Mouse (Mus musculus): Measurements from ENCODE around the gene Gpc5.

Gene Gpc5

GRCm38 (mm10) chr14:115106326-115106725 lies 14.3 kb downstream of the Gpc5 start:
- in situ Hi-C loops (cut with MseI, MboI) = no loop called here

- in situ Hi-C loops (cut with MseI, MboI) = no loop called here
Measured at GRCm38 (mm10) chr14:115107467-115107866, 15.5 kb downstream of the Gpc5 start.

GRCm38 (mm10) chr14:115118626-115119025 lies 26.6 kb downstream of the Gpc5 start:
- in situ Hi-C loops (cut with MseI, MboI) = no loop called here

- in situ Hi-C loops (cut with MseI, MboI) = no loop called here
Measured at GRCm38 (mm10) chr14:115148821-115149220, 56.8 kb downstream of the Gpc5 start.

GRCm38 (mm10) chr14:115156597-115156996 lies 64.6 kb downstream of the Gpc5 start:
- in situ Hi-C loops (cut with MseI, MboI) = no loop called here

- in situ Hi-C loops (cut with MseI, MboI) = no loop called here
Measured at GRCm38 (mm10) chr14:115177322-115177836, 85.4 kb downstream of the Gpc5 start.

GRCm38 (mm10) chr14:115179925-115180324 lies 87.9 kb downstream of the Gpc5 start:
- in situ Hi-C loops (cut with MseI, MboI) = no loop called here

GRCm38 (mm10) chr14:115188256-115188655 lies 96.2 kb downstream of the Gpc5 start:
- in situ Hi-C loops (cut with MseI, MboI) = no loop called here

DNA sequence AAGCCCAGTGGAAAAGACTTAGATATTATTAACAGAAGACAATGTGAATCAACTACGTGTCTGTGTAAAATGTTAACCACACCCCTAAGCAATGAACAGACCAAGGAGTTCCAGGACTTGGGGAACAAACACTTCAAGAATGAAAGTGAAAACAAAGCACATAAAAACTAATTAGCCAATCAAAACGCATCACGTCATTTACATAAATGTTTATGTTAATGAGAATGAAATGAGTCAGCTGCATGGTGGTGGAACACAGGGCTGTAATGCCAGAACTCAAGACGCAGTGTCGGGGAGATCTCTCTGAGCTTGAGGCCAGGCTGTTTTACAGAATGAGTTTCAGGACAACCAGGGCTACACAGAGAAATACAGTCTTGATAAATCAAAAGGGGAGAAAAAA lies 136.1 kb downstream of the Gpc5 start:
- in situ Hi-C loops (cut with MseI, MboI) = no loop called here

- in situ Hi-C loops (cut with MseI, MboI) = no loop called here
Measured at GRCm38 (mm10) chr14:115236387-115236786, 144.4 kb downstream of the Gpc5 start.

GRCm38 (mm10) chr14:115240621-115241373 lies 148.8 kb downstream of the Gpc5 start:
- in situ Hi-C loops (cut with MseI, MboI) = no loop called here

DNA sequence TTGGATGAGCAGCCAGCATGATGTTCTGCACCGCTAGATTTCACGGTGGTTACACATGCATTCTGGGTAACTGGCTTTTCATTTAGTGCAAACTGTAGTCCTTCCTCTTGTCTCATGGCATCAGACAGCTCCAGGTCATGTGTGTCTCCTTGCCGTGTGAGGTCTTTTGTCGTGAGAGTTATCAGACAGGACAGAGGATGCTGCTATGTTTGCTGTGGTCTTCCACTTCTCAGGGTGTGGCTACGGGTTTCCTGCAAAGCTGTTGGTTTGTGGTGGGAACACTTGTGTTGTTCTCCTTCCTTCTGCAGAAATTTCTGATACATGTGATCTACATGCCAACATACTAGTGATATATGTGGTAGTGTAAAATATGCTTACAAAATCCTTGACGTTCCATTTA lies 158.5 kb downstream of the Gpc5 start:
- in situ Hi-C loops (cut with MseI, MboI) = no loop called here

DNA sequence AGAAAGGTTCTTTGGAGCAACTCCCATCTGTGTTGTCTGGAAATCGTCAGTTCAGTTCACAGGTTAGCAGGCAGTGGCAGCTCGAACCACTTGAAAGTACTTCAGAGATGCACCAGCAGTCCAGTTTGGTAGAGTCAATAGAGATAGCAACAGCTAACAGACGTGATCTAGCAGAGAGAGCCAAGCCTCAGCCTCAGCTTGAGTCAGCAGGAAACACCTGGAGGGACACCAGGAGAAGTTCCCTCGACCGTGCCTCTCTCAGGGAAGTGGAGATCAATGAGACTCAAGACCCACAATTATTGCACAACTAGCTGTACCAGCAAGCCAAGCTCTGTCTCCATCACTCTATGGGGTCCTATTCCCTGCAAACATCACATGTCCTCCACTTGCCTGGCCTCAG lies 159.8 kb downstream of the Gpc5 start:
- in situ Hi-C loops (cut with MseI, MboI) = no loop called here

DNA sequence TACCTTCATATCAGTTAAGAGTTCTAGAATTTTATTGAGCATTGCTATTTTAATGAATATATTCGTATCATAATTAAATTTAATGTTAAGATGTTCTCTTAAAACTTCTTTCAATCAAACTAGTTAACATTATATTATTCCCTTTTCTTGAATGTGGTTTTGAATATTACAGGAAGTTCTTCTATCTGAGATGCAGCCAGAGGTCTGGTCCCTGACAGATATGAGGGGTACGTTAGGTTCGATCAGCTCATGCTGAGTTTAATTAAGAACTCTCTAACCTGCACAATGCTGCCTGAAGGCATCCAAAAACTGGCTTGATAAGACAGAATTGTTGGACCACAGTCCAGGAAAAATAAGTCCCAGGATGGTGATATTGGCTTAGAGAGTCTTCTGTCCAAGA lies 161.1 kb downstream of the Gpc5 start:
- in situ Hi-C loops (cut with MseI, MboI) = no loop called here

GRCm38 (mm10) chr14:115253685-115254084 lies 161.7 kb downstream of the Gpc5 start:
- in situ Hi-C loops (cut with MseI, MboI) = no loop called here

- in situ Hi-C loops (cut with MseI, MboI) = no loop called here
Measured at GRCm38 (mm10) chr14:115269703-115270402, 177.8 kb downstream of the Gpc5 start.

- in situ Hi-C loops (cut with MseI, MboI) = no loop called here
Measured at GRCm38 (mm10) chr14:115270445-115270844, 178.4 kb downstream of the Gpc5 start.

- in situ Hi-C loops (cut with MseI, MboI) = no loop called here
Measured at GRCm38 (mm10) chr14:115282782-115283181, 190.8 kb downstream of the Gpc5 start.

- in situ Hi-C loops (cut with MseI, MboI) = no loop called here
Measured at GRCm38 (mm10) chr14:115324247-115324646, 232.2 kb downstream of the Gpc5 start.

GRCm38 (mm10) chr14:115326426-115326825 lies 234.4 kb downstream of the Gpc5 start:
- in situ Hi-C loops (cut with MseI, MboI) = no loop called here

GRCm38 (mm10) chr14:115339084-115339483 lies 247.1 kb downstream of the Gpc5 start:
- in situ Hi-C loops (cut with MseI, MboI) = no loop called here

DNA sequence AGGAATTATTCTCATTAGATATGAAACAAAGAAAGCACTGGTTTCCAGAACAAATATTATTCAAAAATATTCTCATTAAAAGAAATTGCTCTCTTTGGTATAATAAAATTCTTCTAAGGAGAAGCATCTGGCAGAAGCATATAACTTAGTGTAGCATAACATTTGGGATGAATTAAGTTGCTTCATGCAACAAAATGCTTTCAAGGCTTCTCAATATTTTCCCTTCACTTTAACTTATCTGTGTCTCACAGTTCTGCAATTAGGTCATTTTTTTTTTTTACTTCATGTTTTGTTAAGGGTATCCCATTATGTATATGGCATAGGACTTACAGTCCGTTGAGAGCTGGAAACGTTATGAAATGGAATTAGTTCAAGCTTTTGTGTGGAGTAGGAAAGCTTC lies 250.6 kb downstream of the Gpc5 start:
- in situ Hi-C loops (cut with MseI, MboI) = no loop called here

DNA sequence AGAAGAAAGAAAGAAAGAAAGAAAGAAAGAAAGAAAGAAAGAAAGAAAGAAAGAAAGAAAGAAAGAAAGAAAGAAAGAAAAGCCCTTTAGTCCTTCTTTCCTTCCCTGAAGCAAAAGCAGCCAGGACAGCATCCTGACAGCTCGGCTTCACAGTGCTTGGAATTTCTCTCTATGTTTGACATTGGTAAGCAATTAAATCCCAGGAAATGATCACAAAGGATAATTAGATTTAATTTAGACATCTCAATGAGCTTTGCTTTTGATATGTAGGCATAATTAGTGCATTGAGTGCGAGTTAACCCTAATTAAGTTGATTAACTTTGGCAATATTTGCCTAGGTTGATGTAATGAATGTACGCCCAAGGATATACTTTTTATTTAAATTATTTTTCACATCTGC lies 257.4 kb downstream of the Gpc5 start:
- in situ Hi-C loops (cut with MseI, MboI) = no loop called here

Measured in mouse trophoblast stem cell (cell line).